Mouse (Mus musculus): ENCODE results near the gene Zbtb7b. TPM values are rescaled to one million over a fixed set of nuclear protein-coding genes. Genes with fewer than 3 reads are reported as not detected.

Gene Zbtb7b
- total RNA-seq, 2 experiments from 2014 or later: 11.3 to 13.4 TPM

DNA sequence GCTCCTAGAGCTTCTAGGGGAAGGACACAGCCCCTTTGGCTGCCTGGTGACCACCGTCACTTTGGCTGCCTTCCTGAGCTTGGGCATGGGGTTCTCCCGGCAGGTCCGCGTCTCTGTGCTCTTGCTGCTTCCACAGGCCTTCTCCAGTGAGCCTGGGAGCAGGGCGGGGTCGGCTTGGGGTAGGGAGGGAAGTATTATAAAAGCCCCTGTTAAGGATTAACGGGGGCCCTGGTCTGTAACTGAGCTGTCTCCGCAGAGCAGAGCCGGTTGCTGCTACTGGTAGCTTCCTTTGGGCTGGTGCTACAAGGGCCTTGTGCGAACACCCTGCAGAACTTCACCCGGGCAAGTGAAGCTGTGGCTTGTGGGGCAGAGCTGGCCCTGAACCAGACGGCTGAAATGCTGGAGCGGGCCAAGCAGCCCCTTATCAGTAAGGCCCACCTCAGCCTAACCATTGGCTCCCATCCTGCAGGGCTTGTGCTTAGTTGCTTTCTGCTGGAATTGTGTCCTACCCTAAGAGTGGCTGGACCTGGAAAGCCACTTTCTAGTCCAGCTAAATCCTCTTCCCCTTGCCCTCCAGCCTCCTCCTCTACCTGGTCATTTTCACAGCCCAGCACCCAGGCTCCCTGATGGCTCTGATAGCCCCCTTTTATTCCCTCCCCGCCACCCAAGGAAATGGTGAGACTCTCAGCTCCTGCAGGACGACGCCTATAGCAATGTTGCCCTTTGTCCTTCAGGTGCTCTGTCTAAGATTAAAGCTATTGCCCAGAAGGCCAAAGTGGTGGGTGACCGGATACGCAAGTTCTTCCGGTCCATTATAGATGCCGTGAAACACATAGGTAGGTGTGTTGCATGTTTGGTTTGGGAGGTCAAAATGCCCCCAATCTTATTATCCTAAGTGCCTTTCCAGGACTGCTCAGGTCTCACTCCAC, 28.8 kb downstream of the Zbtb7b start:
- TF ChIP-seq CTCF (conservative IDR thresholded peaks at IDR 0.05): no peak
- Histone ChIP-seq H3K4me3 (no peak overlapping the region), H3K27ac (no peak overlapping the region)
- DNase-seq (ENCODE audit: low spot score in 2 of 2): no peak

- H3K27ac ChIP-seq: no peak within 1 kb of the TSS
- no peak for TF ChIP-seq CTCF (conservative IDR thresholded peaks at IDR 0.05)
- no peak within 1 kb of the TSS for H3K4me3 ChIP-seq
- DNase-seq (ENCODE audit: low spot score in 2 of 2): no peak
These were observed 29.5 kb downstream of the Zbtb7b start, which contains the start of gene Dcst1 for GRCm38 (mm10) chr3:89365153-89365485. Dcst1 (minus strand) TSS chr3:89365253.

- H3K27ac ChIP-seq: no peak overlapping the region
- TF ChIP-seq CTCF (conservative IDR thresholded peaks at IDR 0.05): no peak
- no peak for DNase-seq (ENCODE audit: low spot score in 2 of 2)
These were observed 29.9 kb downstream of the Zbtb7b start for GRCm38 (mm10) chr3:89364631-89365030.

DNA sequence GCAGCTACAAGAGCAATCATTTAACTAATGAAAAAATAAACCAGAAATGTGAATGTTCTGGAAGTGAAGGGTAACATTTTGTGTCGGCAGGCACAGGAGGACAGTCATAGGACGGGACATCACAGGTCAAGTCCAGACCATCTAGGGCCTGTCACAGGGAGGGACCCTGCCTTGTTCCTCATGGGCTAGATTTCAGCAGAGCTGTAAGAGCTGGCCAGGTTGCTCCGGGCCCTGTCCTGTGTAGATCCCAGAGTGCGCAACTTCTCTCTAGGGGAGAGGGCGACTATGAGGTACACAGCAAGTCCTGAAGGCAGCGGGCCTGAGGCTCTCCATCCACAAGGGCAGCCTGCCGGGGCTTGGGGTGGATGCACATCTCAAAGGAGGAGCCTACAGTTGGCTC, 32.9 kb downstream of the Zbtb7b start, which contains the start of gene Dcst2:
Gene Dcst2 (plus strand): TSS at position 301 of the 400 bp plus-strand sequence.
- H3K27ac ChIP-seq: no peak within 1 kb of the TSS
- no peak within 1 kb of the TSS for H3K4me3 ChIP-seq
- TF ChIP-seq CTCF (conservative IDR thresholded peaks at IDR 0.05): no peak
- DNase-seq (ENCODE audit: low spot score in 2 of 2): no peak

More at GRCm38 (mm10) chr3:89364631-89365030, 29.9 kb downstream of the Zbtb7b start:
- no peak overlapping the region for H3K4me3 ChIP-seq

- DNase-seq (ENCODE audit: low spot score in 2 of 2): no peak
- no peak overlapping the region for H3K27ac ChIP-seq
- no peak for TF ChIP-seq CTCF (conservative IDR thresholded peaks at IDR 0.05)
- H3K4me3 ChIP-seq: no peak overlapping the region
These were observed 34.3 kb downstream of the Zbtb7b start for GRCm38 (mm10) chr3:89360237-89360636.

GRCm38 (mm10) chr3:89359630-89360029, 34.9 kb downstream of the Zbtb7b start:
- TF ChIP-seq CTCF (conservative IDR thresholded peaks at IDR 0.05): no peak
- H3K27ac ChIP-seq: no peak overlapping the region; the same call in 1 of the 2 replicates
- H3K4me3 ChIP-seq: no peak overlapping the region
- no peak for DNase-seq (ENCODE audit: low spot score in 2 of 2)

DNA sequence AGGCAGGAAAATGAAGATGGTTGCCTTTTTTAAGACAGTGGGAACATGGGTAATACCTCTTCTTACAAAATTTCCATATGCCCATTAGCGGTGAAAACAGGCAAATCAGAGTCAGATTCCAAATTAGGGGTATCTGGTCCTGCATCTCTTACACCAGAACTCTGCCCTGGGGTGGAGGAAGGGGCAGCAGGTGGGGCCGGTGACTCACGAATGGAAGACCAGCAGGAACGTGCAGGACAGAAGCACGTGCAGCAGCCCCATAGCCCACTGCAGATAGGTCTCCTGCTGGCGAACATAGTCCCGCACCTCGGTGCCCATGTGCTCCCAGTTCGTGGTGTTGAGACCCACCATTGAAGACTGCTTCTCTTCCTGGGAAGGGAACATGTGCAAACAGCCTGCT, 38.5 kb downstream of the Zbtb7b start:
- Histone ChIP-seq H3K4me3 (no peak overlapping the region), H3K27ac (no peak overlapping the region)
- no peak for TF ChIP-seq CTCF (conservative IDR thresholded peaks at IDR 0.05)
- no peak for DNase-seq (ENCODE audit: low spot score in 2 of 2)

GRCm38 (mm10) chr3:89355512-89355902, 39.1 kb downstream of the Zbtb7b start:
- no peak for DNase-seq (ENCODE audit: low spot score in 2 of 2)
- TF ChIP-seq CTCF (conservative IDR thresholded peaks at IDR 0.05): no peak

DNA sequence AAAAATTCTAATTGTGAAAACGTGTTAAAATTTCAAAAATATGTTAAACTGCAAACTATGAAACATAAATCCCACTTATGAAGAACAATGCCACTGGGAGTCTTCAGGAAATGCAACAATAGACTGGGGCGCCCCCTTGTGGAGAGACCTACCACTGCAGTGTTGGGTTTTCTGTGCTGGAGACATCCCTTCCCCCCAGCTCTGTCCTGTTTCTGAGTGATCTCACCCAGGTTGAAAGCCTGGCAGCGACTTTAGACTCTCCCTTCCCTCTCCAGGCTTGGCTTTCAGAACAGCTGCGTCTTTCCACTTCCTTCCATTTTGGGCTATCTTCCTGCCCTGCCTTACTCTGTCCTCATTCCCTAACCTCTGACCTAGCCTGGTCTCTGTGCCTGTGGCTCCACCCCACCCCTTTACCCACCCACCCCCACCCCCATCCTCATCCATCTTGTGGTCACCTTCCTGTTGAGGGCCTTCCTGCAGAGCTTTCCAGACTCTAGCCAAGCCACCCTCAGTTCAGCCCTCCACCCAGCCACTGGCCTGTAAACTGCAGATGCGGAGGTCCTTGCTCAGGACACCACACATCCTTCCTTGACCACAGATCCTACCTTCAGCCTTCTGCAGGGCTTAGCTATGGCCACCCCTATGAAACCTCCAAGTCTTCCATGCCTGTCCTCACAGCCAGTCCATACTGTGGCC, 39.6 kb downstream of the Zbtb7b start:
- peak; percentile 99 for TF ChIP-seq CTCF (conservative IDR thresholded peaks at IDR 0.05)
- no peak overlapping the region for H3K4me3 ChIP-seq
- DNase-seq (ENCODE audit: low spot score in 2 of 2): peak; percentile 86 to 93
- no peak overlapping the region for H3K27ac ChIP-seq

More at GRCm38 (mm10) chr3:89355512-89355902, 39.1 kb downstream of the Zbtb7b start:
- H3K4me3 ChIP-seq: no peak overlapping the region
- no peak overlapping the region for H3K27ac ChIP-seq

- Histone ChIP-seq H3K4me3 (no peak overlapping the region), H3K27ac (no peak overlapping the region)
- no peak for TF ChIP-seq CTCF (conservative IDR thresholded peaks at IDR 0.05)
- DNase-seq (ENCODE audit: low spot score in 2 of 2): no peak
These were observed 43.3 kb downstream of the Zbtb7b start for GRCm38 (mm10) chr3:89351271-89351670.

- Histone ChIP-seq H3K4me3 (peak within 1 kb of the TSS; percentile 76), H3K27ac (peak within 1 kb of the TSS; percentile 95)
- peak; percentile 89 to 92 for DNase-seq (ENCODE audit: low spot score in 2 of 2)
- no peak for TF ChIP-seq CTCF (conservative IDR thresholded peaks at IDR 0.05)
These were observed 44.6 kb downstream of the Zbtb7b start, which contains the start of gene Adam15 for GRCm38 (mm10) chr3:89349869-89350501. Adam15 (minus strand) TSS chr3:89349996.

DNA sequence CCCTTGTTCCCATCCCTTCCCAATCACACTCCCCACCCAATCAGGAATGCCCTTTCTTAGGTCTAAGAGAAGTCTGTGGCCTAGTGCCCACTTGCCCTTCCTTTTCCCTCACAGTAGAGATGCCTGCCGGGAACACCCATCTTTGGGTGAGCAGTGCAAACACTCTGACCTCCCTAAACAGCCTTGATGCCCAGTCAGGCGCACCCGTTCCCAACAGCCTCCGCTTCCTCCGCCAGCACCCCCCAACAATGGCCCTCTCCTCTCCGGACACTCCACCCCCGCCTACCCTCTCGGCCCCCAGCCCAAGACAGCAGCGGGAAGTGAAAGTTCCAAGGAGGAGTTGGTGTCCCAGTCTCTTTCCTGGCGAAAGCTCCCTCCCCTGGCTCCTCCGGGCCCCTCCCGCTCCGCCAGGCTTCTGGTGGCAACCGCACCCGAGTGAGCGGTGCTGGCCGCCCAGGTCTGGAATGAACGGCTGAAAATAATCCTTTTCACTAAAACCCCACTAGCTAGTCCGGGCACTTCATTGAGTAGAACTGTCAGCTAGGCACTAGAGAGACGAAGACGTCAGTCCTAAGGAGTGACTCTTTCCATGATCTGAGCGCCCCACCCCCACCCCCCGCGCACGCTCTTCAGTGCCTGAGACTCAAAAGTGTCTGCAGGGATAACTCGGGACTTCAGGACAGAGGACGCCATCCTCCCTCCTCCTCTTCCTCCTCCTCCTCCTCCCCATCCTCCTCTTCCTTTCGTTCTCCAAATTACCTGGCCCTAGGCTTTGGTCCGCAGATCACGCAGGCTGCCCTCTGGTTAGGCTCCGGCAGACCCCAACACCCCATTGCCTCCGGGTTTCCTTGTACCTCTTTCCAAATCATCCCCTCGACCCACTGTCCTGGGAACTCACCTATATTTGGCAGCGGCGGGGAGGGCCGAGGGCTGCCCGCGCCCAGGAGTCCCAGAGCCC, 45.4 kb downstream of the Zbtb7b start:
- H3K4me3 ChIP-seq: peak overlapping the region; percentile 76
- peak overlapping the region; percentile 95 for H3K27ac ChIP-seq
- DNase-seq (ENCODE audit: low spot score in 2 of 2): no peak
- no peak for TF ChIP-seq CTCF (conservative IDR thresholded peaks at IDR 0.05)
